Mouse (Mus musculus) ES-Bruce4 (cell line): Measurements from ENCODE around the gene Gpc6. TPM values are rescaled to one million over a fixed set of nuclear protein-coding genes. Genes with fewer than 3 reads are reported as not detected.

Experiments
- H3K27ac ChIP-seq: 2 replicates; pipeline ENCODE4 v1.5.1; 2012; ENCODE audit warnings: low read length, inconsistent platforms; ENCODE audit not compliant: insufficient read depth
- H3K27me3 ChIP-seq: 2 replicates; pipeline ENCODE4 v1.6.1; 2012; ENCODE audit warnings: mild to moderate bottlenecking, low read length, inconsistent platforms; ENCODE audit not compliant: control insufficient read depth, poor library complexity, insufficient read depth, severe bottlenecking
- H3K36me3 ChIP-seq: 2 replicates; pipeline ENCODE4 v1.6.1; 2012; ENCODE audit warnings: inconsistent platforms, mild to moderate bottlenecking, low read length, moderate library complexity; ENCODE audit not compliant: control insufficient read depth, poor library complexity, insufficient read depth, severe bottlenecking
- H3K4me1 ChIP-seq: one replicate; pipeline ENCODE4 v1.8.1; 2011; ENCODE audit warnings: low read length; ENCODE audit not compliant: control insufficient read depth, insufficient read depth
- H3K4me3 ChIP-seq: 2 replicates; pipeline ENCODE4 v1.5.1; 2011; ENCODE audit warnings: low read depth, mild to moderate bottlenecking, low read length
- H3K9ac ChIP-seq: 2 replicates; pipeline ENCODE4 v1.6.1; 2012; ENCODE audit warnings: low read depth, mild to moderate bottlenecking, inconsistent platforms; ENCODE audit not compliant: poor library complexity, severe bottlenecking
- H3K9me3 ChIP-seq: replicated peaks from 2 replicates; pipeline ENCODE4 v1.6.1; 2012; ENCODE audit warnings: mild to moderate bottlenecking, low read length, inconsistent platforms; ENCODE audit not compliant: control insufficient read depth, poor library complexity, insufficient read depth, severe bottlenecking
- CTCF ChIP-seq: IDR thresholded peaks from one replicate; pipeline ENCODE4 v1.8.1; 2011; ENCODE audit warnings: low read depth, low read length
- EP300 ChIP-seq: IDR thresholded peaks from 2 replicates; pipeline ENCODE4 v1.6.1; 2011; ENCODE audit warnings: low read depth, low read length; ENCODE audit not compliant: insufficient read depth
- POLR2A ChIP-seq: IDR thresholded peaks from one replicate; pipeline ENCODE4 v1.8.1; 2011; ENCODE audit warnings: low read length; ENCODE audit not compliant: insufficient read depth
- polyA plus RNA-seq: library from polyadenylated mRNA; stranded (reverse); fragments of >200 nt; gene quantifications from 2 replicates; pipeline ENCODE4 v1.2.4, GENCODE M21; 2011; ENCODE audit warnings: low read depth; ENCODE audit not compliant: missing spikeins, insufficient read depth, insufficient read length

Gpc6 gene
- polyA plus RNA-seq, 1 experiment: 4.7 TPM

- no peaks in the 10 kb centered on the region for H3K27me3 ChIP-seq
- no peak for TF ChIP-seq POLR2A
- TF ChIP-seq CTCF: no peak
- no peak for TF ChIP-seq EP300
- no peak overlapping the region for H3K4me3 ChIP-seq
- no peak overlapping the region for H3K27ac ChIP-seq
- H3K36me3 ChIP-seq: no peaks in the 10 kb centered on the region
- no peaks in the 10 kb centered on the region for H3K9me3 ChIP-seq
- no peaks in the 10 kb centered on the region for H3K4me1 ChIP-seq
- no peak overlapping the region for H3K9ac ChIP-seq
Measured at GRCm38 (mm10) chr14:117245631-117246030, 320.5 kb downstream of the Gpc6 start.

- H3K27me3 ChIP-seq: no peaks in the 10 kb centered on the region; the same call in 1 of the 2 replicates
- H3K9ac ChIP-seq: no peak overlapping the region
- peaks cover 7% of the 10 kb centered on the region for H3K9me3 ChIP-seq
- no peaks in the 10 kb centered on the region for H3K36me3 ChIP-seq
- no peak overlapping the region for H3K4me3 ChIP-seq
- no peak for TF ChIP-seq POLR2A
- TF ChIP-seq EP300: no peak
- no peak overlapping the region for H3K27ac ChIP-seq
- H3K4me1 ChIP-seq: no peaks in the 10 kb centered on the region
Measured at GRCm38 (mm10) chr14:117256192-117256591, 331.1 kb downstream of the Gpc6 start.

- Histone ChIP-seq H3K9ac (no peak overlapping the region), H3K27me3 (no peaks in the 10 kb centered on the region), H3K4me1 (no peaks in the 10 kb centered on the region), H3K9me3 (no peaks in the 10 kb centered on the region), H3K27ac (no peak overlapping the region), H3K36me3 (no peaks in the 10 kb centered on the region), H3K4me3 (no peak overlapping the region)
- TF ChIP-seq CTCF: no peak
- TF ChIP-seq POLR2A: no peak
- no peak for TF ChIP-seq EP300
Measured at GRCm38 (mm10) chr14:117265653-117266052, 340.5 kb downstream of the Gpc6 start.

GRCm38 (mm10) chr14:117267823-117268601 is 342.9 kb downstream of the Gpc6 start:
- H3K9me3 ChIP-seq: no peaks in the 10 kb centered on the region
- no peaks in the 10 kb centered on the region for H3K4me1 ChIP-seq
- no peaks in the 10 kb centered on the region for H3K36me3 ChIP-seq
- TF ChIP-seq EP300: no peak
- TF ChIP-seq POLR2A: no peak
- no peak for TF ChIP-seq CTCF
- H3K4me3 ChIP-seq: no peak overlapping the region
- no peaks in the 10 kb centered on the region for H3K27me3 ChIP-seq
- no peak overlapping the region for H3K9ac ChIP-seq
- peak overlapping the region; percentile 81; the same call in 1 of the 2 replicates for H3K27ac ChIP-seq

- Histone ChIP-seq H3K27me3 (no peaks in the 10 kb centered on the region), H3K36me3 (no peaks in the 10 kb centered on the region), H3K9me3 (peaks cover 5% of the 10 kb centered on the region; the same call in 1 of the 2 replicates), H3K4me1 (no peaks in the 10 kb centered on the region), H3K27ac (no peak overlapping the region), H3K4me3 (no peak overlapping the region), H3K9ac (no peak overlapping the region)
- TF ChIP-seq EP300 (no peak), POLR2A (no peak), CTCF (no peak)
Measured at GRCm38 (mm10) chr14:117283631-117284030, 358.5 kb downstream of the Gpc6 start.

GRCm38 (mm10) chr14:117293746-117294145 is 368.6 kb downstream of the Gpc6 start:
- Histone ChIP-seq H3K4me3 (no peak overlapping the region), H3K27me3 (no peaks in the 10 kb centered on the region), H3K9me3 (peaks cover 10% of the 10 kb centered on the region), H3K36me3 (no peaks in the 10 kb centered on the region), H3K9ac (no peak overlapping the region), H3K27ac (no peak overlapping the region), H3K4me1 (no peaks in the 10 kb centered on the region)
- TF ChIP-seq POLR2A (no peak), EP300 (no peak), CTCF (no peak)
